Mouse (Mus musculus): Measurements from ENCODE around the gene Hspa1b. TPM values are rescaled to one million over a fixed set of nuclear protein-coding genes. Genes with fewer than 3 reads are reported as not detected.
"Not testable (repeated sequence)": the region's sequence is repeated elsewhere in the genome, so short reads cannot be mapped to it uniquely, and the experiment has no call there.

Gene Hspa1b
- total RNA-seq, 2 experiments from 2014 or later: 1.6 to 2.3 TPM

DNA sequence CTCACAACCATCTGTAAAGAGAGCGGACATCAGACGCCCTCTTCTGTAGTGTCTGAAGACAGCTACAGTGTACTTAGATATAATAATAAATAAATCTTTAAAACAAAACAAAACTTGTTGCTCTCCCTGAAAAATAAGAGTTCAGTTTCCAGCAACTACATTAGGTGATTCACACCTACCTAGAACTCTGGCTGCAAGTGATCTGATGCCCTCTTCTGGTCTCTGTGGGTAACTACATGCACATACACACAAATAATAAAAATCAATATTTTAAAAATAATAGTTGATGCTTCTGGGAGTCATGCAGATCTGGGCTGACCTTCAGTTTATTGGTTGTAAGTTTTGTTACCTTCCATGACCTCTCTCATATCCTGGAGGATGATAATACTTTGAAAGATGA lies 25.2 kb upstream of the Hspa1b start:
- intact Hi-C loops (cut with DNase I): no loop called here

DNA sequence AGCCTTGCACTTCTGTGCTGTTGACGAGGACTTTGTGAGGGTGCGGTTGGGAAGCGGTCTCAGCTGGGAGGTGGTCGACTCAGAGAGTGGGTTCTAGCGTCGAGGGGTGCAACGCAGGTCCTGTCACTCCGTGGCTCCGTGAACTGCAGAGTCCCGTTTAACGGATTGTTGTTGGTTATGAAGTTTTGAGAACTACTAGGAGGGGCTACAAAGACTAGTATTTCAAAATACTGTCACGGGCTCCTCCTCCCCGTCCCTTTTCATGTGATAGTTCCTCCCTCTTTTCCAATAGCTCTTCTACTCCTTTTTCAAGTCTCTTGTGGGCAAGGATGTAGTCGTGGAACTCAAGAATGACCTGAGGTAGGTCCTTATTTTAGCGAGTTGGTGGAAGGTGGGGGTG lies 23.3 kb upstream of the Hspa1b start:
- DNase-seq: no peak
- intact Hi-C loops (cut with DNase I): no loop called here

More for the DNA sequence above, 25.2 kb upstream of the Hspa1b start:
- no peak for DNase-seq

DNA sequence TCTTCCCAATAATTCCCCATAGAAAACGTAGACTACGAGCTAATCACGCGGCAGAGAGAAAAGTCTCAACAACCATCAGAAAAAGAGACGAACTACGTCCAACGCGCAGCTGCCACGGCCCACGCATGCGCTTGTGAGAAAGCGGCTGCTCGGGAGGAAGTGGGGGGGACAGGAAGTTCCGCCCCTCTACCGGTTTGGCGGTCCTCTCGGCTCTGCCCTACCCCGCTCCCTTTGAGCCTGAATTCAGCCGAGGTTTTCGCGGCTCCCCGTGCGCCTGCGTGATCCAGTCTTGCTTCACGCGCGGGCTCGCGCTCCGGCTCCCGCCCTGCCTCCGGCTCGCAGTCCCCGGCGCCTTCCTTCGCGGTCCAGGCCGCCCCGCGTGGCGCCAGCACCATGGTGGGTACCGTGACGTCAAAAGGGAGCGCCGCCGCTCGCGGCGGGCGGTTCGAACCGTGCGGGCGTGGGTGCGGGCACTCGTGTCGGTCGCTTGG lies 22.7 kb upstream of the Hspa1b start, which contains the start of gene Lsm2:
TSS of gene Lsm2 (plus strand) at position 173 of the 491 bp plus-strand sequence.
- peak; percentile 91 for DNase-seq
- intact Hi-C loops (cut with DNase I): no loop called here

DNA sequence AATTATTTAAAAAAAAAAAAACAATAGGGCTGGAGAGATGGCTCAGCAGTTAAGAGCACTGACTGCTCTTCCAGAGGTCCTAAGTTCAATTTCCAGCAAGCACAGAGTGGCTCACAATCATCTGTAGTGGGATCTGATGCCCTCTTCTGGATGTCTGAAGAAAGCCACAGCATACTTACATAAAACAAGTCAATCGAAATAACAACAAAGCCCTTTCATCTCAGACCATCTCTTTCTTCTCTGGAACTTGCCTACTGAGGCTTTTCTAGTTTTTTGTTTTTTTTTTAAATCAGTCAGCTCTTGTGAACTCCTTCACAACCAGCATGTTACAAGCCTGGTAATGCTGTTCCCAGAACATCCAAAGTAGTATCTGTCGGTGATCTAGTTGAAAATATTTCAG lies 21.6 kb upstream of the Hspa1b start:
- no peak for DNase-seq
- intact Hi-C loops (cut with DNase I): no loop called here

DNA sequence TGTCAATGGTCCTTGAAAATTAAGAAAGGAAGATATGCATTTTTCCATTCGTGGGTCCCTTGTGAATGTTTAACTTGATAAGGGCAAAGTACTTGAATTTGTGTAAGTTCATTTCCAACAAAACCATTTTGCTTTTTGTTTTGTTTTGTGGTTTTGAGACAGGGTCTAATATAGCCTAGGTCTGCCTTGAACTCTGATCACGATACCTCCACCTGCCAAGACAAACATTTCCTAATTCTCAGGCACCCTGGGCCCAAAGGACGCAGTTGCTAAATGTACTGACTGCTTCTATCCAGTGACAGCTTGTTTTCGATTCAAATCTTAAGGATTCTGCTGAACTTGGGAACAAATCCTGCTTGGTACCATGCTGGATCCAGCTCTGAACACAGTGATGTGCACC lies 20.6 kb upstream of the Hspa1b start:
- intact Hi-C loops (cut with DNase I): no loop called here
- DNase-seq: no peak

DNA sequence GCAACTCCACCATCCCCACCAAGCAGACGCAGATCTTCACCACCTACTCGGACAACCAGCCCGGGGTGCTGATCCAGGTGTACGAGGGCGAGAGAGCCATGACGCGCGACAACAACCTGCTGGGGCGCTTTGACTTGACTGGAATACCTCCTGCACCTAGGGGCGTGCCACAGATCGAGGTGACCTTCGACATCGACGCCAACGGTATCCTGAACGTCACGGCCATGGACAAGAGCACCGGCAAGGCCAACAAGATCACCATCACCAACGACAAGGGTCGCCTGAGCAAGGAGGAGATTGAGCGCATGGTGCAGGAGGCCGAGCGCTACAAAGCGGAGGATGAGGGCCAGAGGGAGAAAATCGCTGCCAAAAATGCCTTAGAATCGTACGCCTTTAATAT lies 19.2 kb upstream of the Hspa1b start:
- intact Hi-C loops (cut with DNase I): no loop called here
- DNase-seq: no peak

DNA sequence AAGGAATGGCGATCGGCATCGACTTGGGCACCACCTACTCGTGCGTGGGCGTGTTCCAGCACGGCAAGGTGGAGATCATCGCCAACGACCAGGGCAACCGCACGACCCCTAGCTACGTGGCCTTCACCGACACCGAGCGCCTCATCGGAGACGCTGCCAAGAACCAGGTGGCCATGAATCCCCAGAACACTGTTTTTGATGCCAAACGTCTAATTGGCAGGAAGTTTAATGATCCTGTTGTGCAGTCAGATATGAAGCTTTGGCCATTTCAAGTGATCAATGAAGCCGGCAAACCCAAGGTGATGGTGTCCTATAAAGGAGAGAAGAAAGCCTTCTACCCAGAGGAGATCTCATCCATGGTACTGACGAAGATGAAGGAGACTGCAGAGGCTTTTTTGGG lies 18.0 kb upstream of the Hspa1b start:
- no peak for DNase-seq
- intact Hi-C loops (cut with DNase I): no loop called here

DNA sequence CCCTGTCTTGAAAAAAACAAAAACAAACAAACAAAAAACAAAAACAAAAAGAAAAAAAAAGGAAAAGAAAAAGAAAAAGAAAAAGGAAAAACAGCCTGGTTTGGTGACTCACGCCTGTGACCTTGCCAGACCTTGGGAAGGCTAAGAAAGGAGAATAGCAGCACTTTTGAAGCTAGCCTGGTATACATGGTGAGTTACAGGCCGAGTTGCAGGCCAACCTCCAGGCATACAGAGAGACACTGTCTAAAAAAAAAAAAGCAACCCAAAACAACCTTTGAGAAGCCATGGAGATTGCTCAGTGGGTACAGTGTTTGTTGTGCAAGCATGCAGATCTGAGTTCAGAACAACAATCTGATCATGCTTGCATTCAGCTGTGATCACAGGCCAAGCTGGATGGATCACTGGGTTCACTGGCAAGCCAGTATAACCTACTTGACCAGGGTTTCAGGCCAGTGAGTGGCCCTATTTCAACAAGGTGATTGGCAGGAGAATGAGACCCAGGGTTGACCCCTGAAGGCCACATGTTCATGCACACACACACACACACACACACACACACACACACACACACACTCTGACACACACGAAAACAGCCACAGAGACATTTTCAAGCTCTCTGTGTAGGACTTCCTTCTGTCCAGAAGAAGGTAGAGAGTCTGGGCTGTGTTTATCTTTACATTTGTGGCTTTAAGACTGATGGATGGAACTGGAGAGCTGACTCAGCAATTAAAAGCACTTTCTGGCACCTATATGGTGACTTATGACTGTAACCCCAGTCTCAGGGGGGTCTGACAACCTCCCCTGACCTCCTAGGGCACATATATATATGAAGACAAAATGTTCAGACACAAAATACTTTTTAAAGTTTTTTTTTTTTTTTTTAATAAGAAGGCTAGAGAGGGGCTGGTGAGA lies 16.8 kb upstream of the Hspa1b start:
- intact Hi-C loops (cut with DNase I): no loop called here
- no peak for DNase-seq

DNA sequence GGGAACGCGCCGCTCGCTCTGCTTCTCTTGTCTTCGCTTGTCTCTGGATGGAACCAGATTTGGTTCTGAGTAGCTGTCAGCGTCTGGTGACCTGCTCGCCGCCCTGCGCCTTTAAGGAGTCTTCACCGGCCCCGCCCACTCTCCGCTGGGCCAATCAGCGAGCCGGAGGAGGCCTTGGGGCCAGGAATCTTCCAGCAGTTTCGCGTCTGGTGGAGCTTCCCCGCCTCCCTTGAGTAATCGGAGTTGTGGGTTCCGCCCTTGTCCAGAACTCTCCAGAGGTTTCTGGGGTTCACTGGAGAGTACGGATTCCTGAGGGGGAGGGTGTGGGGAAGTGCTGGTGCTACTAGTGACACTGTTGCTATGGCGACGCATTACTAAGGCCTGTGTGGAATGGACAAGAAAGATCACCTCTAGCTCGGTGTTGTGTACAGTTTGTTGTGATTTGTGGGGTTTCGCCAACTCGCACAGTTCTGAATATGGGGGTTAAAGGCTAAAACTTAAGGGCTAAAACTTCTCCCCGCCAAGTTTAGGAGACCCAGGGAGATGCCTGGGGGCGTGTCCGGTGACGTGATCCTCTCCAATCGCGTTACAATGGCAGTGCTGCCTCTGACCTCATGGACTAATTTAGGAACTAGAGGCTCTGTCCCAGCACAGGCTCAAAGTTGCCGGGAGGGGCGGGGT lies 13.2 kb upstream of the Hspa1b start, which contains the start of the genes Hspa1a and Hspa1l:
TSS of gene Hspa1a (minus strand) at position 88 of the 681 bp plus-strand sequence.
TSS of gene Hspa1l (plus strand) at position 635 of the 681 bp plus-strand sequence.
- DNase-seq: peak; percentile 50
- intact Hi-C loops (cut with DNase I): not testable (repeated sequence)

DNA sequence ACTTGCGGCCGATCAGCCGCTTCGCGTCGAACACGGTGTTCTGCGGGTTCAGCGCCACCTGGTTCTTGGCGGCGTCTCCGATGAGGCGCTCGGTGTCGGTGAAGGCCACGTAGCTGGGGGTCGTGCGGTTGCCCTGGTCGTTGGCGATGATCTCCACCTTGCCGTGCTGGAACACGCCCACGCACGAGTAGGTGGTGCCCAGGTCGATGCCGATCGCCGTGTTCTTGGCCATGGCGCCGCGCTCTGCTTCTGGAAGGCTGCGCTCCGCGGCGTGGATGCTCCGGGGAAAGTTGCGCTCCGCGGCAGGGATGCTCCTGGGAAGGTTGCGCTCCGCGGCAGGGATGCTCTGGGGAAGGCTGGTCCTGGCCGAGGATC lies 12.6 kb upstream of the Hspa1b start:
- DNase-seq; intact Hi-C loops (cut with DNase I): not testable (repeated sequence)

DNA sequence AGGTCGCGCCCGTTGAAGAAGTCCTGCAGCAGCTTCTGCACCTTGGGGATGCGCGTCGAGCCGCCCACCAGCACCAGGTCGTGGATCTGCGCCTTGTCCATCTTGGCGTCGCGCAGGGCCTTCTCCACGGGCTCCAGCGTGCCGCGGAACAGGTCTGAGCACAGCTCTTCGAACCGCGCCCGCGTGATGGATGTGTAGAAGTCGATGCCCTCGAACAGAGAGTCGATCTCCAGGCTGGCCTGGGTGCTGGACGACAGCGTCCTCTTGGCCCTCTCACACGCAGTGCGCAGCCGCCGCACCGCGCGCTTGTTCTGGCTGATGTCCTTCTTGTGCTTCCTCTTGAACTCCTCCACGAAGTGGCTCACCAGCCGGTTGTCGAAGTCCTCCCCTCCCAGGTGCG lies 11.8 kb upstream of the Hspa1b start:
- intact Hi-C loops (cut with DNase I); DNase-seq: not testable (repeated sequence)

DNA sequence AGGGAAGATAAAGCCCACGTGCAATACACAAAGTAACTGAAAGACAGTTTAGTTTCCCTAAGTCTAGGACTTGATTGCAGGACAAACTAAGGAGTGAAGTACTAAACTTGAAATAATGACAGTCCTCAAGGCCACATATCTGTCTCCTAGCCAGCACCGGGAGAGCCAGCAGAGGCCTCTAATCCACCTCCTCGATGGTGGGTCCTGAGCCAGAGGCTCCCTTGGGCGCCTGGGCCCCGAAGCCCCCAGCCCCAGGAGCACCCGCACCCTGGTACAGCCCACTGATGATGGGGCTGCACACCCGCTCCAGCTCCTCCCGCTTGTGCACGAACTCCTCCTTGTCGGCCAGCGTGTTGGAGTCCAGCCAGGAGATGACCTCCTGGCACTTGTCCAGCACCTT lies 10.8 kb upstream of the Hspa1b start, which contains the start of gene Gm20481:
TSS of gene Gm20481 (plus strand) at position 91 of the 400 bp plus-strand sequence.
- intact Hi-C loops (cut with DNase I); DNase-seq: not testable (repeated sequence)

DNA sequence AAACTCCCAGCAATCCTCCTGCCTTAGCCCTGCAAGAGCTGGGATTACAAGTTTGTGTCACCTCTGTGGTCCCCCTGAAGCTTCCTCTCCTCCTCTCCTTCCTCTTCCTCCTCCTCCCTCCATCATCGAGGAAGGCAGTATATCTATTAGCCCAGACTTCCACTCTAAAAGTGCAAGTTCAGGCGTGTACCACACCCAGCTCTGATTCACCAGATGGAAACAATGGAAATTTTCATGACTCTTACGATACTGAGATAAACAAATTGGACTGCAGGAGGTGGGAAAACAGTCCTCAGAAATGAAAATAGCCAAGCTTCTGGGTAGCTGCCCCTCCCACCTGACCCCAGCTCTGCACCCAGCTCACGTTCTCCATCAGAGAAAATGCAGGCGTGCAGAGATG lies 6.6 kb upstream of the Hspa1b start:
- intact Hi-C loops (cut with DNase I): no loop called here
- DNase-seq: no peak

DNA sequence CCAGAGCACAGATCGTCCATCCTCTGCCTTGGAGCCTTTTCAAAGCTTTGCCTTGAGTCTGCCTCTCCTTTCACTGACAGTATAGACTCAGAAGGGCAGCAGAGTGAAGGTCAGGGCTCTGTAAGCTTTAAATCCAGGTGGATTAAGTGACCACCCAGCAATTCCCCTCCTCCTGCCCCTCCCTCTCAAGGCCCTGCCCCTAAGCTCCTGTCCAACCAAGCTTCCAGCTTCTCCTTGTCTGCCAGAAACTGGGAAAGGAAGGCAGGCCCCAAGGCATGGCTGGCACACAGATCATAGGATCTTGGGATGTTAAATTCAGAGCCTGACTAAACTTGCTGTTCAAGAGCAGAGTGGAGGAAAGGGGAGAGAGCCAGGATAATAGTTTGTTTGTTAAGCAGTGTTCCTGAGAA lies 5.6 kb upstream of the Hspa1b start:
- no peak for DNase-seq
- intact Hi-C loops (cut with DNase I): no loop called here

DNA sequence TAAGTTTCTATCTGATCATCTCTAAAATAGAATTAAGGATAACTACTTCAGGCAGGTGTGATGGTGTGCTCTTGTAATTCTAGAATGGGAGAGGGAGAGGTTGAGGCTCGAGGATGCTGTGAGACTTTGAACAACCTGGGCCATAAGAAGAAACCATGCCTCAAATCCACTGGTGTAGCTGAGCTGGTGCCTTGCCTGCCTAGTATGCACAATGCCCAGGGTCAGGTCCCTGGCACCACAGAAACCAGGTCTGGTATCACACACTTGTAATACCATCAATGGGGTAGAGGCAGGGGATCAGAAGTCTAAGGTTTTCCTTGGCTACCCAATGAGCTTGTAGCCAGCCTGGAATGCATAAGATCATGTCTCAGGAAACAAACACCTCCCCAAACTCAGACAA lies 3.8 kb upstream of the Hspa1b start:
- DNase-seq: no peak
- intact Hi-C loops (cut with DNase I): no loop called here

DNA sequence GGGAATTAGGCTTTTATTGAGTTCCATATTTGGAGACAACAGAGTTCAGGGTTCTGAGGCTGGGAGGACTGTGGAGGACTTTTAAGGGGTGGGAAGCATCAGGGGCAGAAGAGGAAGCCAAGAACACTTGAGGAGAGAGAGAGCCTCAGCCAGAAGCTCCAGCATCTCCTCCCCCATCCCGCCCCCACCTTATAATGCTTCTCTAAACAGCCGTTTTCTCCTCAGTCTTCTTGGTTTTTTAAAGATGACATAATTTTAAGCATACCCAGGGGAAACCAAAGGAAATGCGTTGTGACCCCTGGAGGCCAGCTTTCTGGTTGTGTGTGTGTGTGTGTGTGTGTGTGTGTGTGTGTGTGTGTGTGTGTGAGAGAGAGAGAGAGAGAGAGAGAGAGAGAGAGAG lies 3.1 kb upstream of the Hspa1b start:
- intact Hi-C loops (cut with DNase I): no loop called here
- DNase-seq: no peak

DNA sequence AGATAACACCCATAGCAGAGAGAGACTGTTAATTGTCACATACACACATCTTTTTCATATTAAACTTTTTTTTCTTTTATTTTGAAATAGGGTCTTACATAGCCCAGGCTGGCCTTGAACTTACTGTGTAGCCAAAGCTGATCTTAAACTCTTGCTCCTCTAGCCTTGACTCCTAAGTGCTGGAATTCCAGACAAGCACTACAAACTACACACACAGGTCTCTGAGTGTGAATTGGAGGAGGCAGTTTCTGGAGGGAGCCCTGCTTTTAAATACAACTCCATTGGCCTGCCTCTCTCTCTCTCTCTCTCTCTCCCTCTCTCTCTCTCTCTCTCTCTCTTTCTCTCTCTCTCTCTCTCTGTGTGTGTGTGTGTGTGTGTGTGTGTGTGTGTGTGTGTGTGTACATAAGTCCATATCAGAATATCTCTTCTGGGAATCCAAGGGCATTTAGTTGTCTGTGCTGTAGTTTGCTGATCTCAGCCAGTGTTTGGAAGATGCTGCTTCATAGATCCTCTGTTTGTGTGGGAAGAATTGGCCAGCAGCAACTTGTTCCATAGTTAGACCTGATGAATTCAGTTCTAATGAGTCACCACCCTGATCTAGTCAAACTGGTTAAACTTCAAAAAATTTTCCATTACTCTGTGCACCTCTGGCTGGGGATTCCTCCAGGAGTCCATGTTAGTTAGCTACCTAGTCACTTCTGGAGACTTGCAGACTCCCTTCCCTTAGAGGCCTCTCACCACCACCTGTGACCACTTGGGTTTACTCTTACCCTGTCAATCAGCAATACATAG lies 1.9 kb upstream of the Hspa1b start:
- intact Hi-C loops (cut with DNase I): no loop called here
- DNase-seq: no peak

DNA sequence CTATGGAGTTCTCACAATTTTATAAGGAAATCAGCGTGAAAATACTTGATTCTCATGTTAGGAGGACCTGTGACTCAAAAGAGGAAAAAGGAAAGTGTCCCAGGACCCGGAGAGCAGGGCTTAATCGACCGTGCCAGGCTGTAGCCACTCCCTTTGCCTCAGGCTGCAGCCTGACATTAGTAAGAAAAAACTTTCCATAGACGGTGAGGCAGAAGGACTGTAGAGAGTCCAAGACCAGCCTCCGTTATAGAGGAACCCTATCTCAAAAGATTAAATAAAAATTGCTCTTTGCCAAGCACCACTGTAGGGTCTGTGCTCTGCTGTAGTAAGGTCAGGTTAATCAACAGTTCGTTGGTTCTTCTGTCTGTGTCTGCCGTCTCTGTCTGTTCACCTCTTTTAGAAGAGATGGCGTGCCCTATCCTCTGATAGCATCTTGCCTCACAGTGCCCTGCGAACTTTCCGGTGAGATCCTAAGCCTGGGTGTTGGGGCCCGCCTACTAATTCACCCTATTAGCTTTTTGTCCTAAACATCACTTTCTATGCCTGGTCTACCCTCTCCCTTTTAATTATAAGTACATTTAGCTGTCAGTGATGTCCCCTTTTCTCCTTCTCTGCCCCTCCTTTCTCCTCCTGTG lies 960 bp upstream of the Hspa1b start:
- intact Hi-C loops (cut with DNase I): no loop called here

DNA sequence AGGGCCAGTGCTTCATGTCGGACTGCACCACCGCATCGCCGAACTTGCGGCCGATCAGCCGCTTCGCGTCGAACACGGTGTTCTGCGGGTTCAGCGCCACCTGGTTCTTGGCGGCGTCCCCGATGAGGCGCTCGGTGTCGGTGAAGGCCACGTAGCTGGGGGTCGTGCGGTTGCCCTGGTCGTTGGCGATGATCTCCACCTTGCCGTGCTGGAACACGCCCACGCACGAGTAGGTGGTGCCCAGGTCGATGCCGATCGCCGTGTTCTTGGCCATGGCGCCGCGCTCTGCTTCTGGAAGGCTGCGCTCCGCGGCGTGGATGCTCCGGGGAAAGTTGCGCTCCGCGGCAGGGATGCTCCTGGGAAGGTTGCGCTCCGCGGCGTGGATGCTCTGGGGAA lies 306 bp downstream of the Hspa1b start:
- DNase-seq; intact Hi-C loops (cut with DNase I): not testable (repeated sequence)

More for the DNA sequence above, 960 bp upstream of the Hspa1b start:
- DNase-seq: no peak

DNA sequence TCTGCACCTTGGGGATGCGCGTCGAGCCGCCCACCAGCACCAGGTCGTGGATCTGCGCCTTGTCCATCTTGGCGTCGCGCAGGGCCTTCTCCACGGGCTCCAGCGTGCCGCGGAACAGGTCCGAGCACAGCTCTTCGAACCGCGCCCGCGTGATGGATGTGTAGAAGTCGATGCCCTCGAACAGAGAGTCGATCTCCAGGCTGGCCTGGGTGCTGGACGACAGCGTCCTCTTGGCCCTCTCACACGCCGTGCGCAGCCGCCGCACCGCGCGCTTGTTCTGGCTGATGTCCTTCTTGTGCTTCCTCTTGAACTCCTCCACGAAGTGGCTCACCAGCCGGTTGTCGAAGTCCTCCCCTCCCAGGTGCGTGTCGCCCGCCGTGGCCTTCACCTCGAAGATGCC lies 1.1 kb downstream of the Hspa1b start:
- intact Hi-C loops (cut with DNase I): not testable (repeated sequence)

More for the DNA sequence above, 1.1 kb downstream of the Hspa1b start:
- not testable (repeated sequence) for DNase-seq

All from left cerebral cortex, postnatal 4 days (tissue).